Mouse (Mus musculus): ENCODE measurements around the gene Gm4201.
"Not testable (repeated sequence)": the region's sequence is repeated elsewhere in the genome, so short reads cannot be mapped to it uniquely, and the experiment has no call there.

Gene Gm4201

GRCm38 (mm10) chr7:22565243-22565642, at the start of gene Gm4201:
Gm4201 (minus strand) TSS chr7:22565343.
- not testable (repeated sequence) for DNase-seq (ENCODE audit: low read depth, low spot score)

- DNase-seq (ENCODE audit: low read depth, low spot score) = not testable (repeated sequence)
Observed at GRCm38 (mm10) chr7:22588027-22588426, 22.9 kb upstream of the Gm4201 start, which contains the start of gene Gm4565. Gm4565 (minus strand) TSS chr7:22588127.

DNA sequence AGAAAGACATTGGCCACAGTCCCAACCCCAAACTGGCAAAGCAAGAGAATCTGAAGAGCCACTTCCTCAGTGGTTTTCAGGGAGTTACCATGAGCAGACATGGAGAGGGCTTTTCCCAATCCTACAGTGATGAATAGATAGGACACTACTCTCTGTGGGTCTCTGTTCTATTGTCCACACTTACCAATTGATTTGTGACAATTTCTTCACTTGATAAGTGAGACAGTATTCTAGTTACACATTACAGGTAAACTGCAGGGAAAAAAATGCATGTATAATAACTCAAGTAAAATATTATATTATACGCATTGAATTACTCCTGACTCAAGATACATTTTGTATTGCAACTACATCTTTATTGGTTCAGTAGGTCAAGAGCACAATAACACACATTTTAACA, 30.4 kb downstream of the Gm4201 start, which contains the start of gene Gm8677:
Gene Gm8677, minus strand, starts transcription at position 101 of the 400 bp plus-strand sequence.
- not testable (repeated sequence) for DNase-seq (ENCODE audit: low read depth, low spot score)

- not testable (repeated sequence) for DNase-seq (ENCODE audit: low read depth, low spot score)
Observed at GRCm38 (mm10) chr7:22522667-22523066, 42.5 kb downstream of the Gm4201 start, which contains the start of gene Vmn1r152. Vmn1r152 (plus strand) TSS chr7:22522967.

Data from brain, adult 2 months (tissue).